Comparison of ENCODE assay signal across 17 mouse cellular contexts in the genomic region with DNA sequence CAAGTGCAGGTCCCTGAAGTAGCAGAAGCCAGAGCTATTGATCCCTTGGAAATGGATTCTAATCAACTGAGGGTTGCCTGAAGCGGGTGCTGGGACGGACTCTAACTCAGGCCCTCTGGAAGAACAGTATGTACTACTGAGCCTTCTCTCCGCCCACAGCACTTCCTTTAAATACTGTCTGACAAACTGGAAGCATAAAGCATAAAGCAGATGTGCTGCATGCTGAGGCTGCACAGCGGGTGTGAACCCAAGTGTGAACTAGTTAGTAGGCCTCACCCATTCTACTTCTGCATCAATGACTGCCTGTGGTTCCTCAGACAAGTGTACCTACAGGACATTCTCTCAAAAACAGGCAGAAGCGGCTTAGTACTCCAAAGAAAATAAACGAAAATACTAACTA.
"Had no signal": no experiment of that assay in that cellular context is flagged by ENCODE, and none has a peak within 500 bp of the region (broad histone marks: within the 10 kb centered on the region; RNA-seq: fewer than 3 reads in every experiment).

No protein-coding gene starts in this region.

- H3K4me2 ChIP-seq: liver, embryonic 11.5 days; liver, embryonic 15.5 days; lung, embryonic 14.5 days; neural tube, embryonic 12.5 days; stomach, embryonic 15.5 days had no signal

- ATAC-seq: intestine, embryonic 16.5 days had no signal

- H3K9me3 ChIP-seq: limb, embryonic 10.5 days; liver, embryonic 15.5 days; midbrain, embryonic 10.5 days; neural tube, embryonic 12.5 days; stomach, embryonic 15.5 days had no signal

- DNase-seq: kidney, adult 8-10 months; kidney, postnatal 25 days; lung, embryonic 14.5 days; lung, postnatal 14 days; midbrain, embryonic 14.5 days; retina, postnatal 1 day; right cerebral cortex, postnatal 14 days; thymus, adult 2 months; thymus, postnatal 36 days had no signal

- H3K27me3 ChIP-seq: liver, embryonic 15.5 days; neural tube, embryonic 12.5 days; stomach, embryonic 15.5 days had no signal

- H3K27ac ChIP-seq: left cerebral cortex, adult 2 months; limb, embryonic 10.5 days; liver, embryonic 15.5 days; midbrain, embryonic 10.5 days; neural tube, embryonic 12.5 days; stomach, embryonic 15.5 days had no signal

- H3K9ac ChIP-seq: liver, embryonic 15.5 days; lung, embryonic 14.5 days; neural tube, embryonic 12.5 days; stomach, embryonic 15.5 days had no signal

- H3K4me1 ChIP-seq: limb, embryonic 10.5 days; liver, embryonic 15.5 days; midbrain, embryonic 10.5 days; neural tube, embryonic 12.5 days; stomach, embryonic 15.5 days had no signal

- H3K4me3 ChIP-seq: left cerebral cortex, adult 2 months; limb, embryonic 10.5 days; liver, embryonic 15.5 days; midbrain, embryonic 10.5 days; neural tube, embryonic 12.5 days; stomach, embryonic 15.5 days had no signal
